Mouse (Mus musculus): ENCODE measurements around the gene Olfr214.
"Not testable (repeated sequence)": the region's sequence is repeated elsewhere in the genome, so short reads cannot be mapped to it uniquely, and the experiment has no call there.

Gene Olfr214

GRCm38 (mm10) chr6:116553935-116554334 is at the start of gene Olfr214:
TSS of gene Olfr214 (plus strand) at chr6:116554235.
- in situ Hi-C loops (cut with MboI; ENCODE audit: unreplicated experiment in 2 of 2), result loop anchor here in 1 of 2 experiments (25.0 kb wide), 1 partner anchor 267 kb away; no protein-coding TSS in a partner anchor

DNA sequence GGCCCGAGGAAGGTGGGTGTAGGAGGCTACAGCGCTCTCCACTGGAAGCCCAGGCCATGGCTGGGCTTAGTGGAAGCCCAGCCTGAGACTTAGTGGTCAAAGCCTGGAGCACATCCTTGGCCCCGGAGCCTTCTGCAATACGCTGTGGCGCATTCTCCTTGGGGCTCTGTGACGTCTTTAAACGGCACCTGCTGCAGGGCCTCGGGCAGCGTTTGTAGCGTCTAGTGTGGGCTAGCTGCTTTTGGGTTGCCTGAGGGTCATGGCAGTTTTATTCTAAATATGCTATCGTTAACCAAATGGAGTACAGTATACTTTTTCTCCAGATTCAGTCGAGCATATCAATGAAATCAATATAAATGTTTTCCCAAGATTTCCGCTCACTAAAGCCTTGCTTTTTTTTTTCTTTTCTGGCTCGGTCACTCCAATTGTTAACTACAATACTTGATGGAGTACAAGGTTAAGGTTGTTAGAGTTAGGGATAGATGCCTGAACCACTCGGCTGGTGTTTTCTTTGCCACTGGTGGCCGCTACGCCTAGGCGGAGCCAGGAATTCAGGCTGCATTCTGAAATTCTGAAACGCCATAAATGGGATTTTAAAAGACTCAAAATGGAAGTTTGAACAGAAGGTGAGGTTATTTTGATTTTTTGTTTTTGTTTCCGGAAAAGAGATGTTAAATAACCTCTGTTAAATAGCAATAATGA is 47.6 kb upstream of the Olfr214 start, which contains the start of gene Olfr212:
Gene Olfr212 (plus strand): TSS at position 215 of the 702 bp plus-strand sequence.
- in situ Hi-C loops (cut with MboI; ENCODE audit: unreplicated experiment in 2 of 2), result not testable (repeated sequence)

- in situ Hi-C loops (cut with MboI; ENCODE audit: unreplicated experiment in 2 of 2), result no loop called here
Observed at GRCm38 (mm10) chr6:116514832-116515231, 39.2 kb upstream of the Olfr214 start.

GRCm38 (mm10) chr6:116538156-116538555 is 15.9 kb upstream of the Olfr214 start, which contains the start of gene Olfr213:
TSS of gene Olfr213 (plus strand) at chr6:116538456.
- in situ Hi-C loops (cut with MboI; ENCODE audit: unreplicated experiment in 2 of 2), result no loop called here

DNA sequence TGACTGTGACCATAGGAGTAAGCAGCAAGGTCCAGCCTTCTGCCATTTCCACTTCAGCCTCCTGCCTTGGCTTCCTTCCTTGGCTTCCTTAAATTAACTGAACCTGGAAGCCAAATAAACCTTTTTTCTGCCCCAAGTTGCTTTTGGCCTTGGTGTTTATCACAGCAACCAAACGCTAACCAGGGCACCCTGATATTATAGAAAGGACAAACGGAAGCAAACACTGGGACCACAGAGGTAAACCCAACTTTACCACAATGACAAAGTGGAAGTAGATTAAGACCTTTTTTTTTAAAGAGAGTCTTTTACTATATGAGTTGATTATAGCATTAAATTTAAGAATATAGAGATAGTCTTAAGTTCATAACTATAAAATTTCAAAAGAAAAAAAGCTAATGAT is 11.5 kb upstream of the Olfr214 start:
- in situ Hi-C loops (cut with MboI; ENCODE audit: unreplicated experiment in 2 of 2), result no loop called here

DNA sequence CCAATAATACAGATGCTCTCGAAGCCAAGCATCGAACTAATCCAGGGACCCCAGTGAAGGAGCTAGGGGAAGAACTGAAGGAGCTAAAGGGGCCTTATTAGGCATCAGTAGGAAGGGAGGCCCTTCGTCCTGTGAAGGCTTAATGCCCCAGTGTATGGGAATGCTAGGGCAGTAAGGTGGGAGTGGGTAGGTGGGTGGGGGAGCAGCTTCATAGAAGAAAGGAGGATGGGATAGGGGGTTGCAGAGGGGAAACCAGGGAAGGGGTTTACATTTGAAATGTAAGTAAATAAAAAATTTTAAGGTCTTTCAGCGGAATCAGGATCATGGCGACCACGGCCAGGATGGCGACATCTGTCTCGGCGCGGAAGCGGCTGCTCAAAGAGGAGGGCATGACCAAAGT is 3.2 kb upstream of the Olfr214 start, which contains the start of gene Gm5580:
Gene Gm5580 (plus strand): TSS at position 301 of the 400 bp plus-strand sequence.
- in situ Hi-C loops (cut with MboI; ENCODE audit: unreplicated experiment in 2 of 2), result loop anchor here in 1 of 2 experiments (25.0 kb wide), 1 partner anchor 264 kb away; no protein-coding TSS in a partner anchor

DNA sequence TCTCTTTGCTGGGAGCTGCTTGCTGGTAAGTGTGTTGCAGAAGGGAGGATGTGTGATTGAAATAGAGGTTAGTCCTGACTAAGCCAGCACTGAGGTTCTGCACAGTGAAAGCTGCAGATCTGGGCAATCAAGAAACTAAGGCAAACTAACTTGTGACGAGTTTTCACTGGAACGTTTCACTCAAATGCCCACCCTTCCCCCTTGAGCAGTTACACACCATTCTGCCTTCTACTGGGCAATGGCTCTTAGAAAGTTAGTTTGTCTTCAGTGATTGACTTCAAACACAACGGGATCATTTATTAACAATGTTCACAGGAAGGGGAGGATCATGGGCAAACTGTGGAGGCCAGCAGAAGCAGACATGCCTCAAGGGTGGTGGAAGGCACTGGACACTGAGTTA is 917 bp downstream of the Olfr214 start:
- in situ Hi-C loops (cut with MboI; ENCODE audit: unreplicated experiment in 2 of 2), result loop anchor here in 1 of 2 experiments (25.0 kb wide), 1 partner anchor 268 kb away; no protein-coding TSS in a partner anchor

DNA sequence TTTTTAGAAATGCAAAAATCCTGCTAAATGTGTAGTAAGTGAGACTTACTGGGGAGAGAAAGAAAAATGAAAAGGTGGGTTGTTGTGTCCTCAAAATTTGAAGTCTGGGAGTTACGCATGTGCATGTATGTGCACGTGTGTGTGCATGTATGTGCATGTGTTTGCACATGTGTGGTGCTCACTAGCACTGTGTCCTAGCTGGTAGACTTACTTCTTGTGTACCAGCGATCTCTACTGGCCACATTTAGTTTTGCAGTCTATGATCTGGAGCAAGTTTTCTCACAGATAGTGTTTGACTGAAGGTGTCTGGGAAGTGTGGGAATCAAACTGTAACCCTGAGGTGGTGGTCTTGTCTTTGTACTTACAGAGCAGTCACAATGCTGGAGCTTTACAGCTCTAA is 15.8 kb downstream of the Olfr214 start:
- in situ Hi-C loops (cut with MboI; ENCODE audit: unreplicated experiment in 2 of 2), result loop anchor here (5.0 to 25.0 kb wide), 5 partner anchors 135 to 673 kb away; no protein-coding TSS in a partner anchor

DNA sequence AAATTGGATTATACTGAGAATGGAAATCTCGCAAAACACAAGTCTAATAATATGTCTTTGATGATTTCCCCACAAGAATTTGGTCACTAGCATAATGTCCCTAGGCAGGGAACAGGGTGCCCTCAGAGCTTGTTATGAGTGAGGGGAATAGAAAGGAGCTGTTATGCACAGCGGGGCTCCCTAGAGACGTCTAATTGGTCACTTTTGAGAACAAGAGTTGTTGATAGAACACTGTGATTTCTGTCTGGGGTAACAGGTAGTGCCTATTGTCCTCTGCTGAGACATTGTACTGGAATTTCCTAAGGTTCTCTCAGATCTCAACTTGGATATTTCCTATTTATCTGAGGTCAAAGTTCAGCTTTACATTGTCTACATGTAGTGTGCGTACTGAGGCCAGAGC is 30.1 kb downstream of the Olfr214 start, which contains the start of gene Olfr215:
Gene Olfr215 (minus strand): TSS at position 101 of the 400 bp plus-strand sequence.
- in situ Hi-C loops (cut with MboI; ENCODE audit: unreplicated experiment in 2 of 2), result no loop called here

DNA sequence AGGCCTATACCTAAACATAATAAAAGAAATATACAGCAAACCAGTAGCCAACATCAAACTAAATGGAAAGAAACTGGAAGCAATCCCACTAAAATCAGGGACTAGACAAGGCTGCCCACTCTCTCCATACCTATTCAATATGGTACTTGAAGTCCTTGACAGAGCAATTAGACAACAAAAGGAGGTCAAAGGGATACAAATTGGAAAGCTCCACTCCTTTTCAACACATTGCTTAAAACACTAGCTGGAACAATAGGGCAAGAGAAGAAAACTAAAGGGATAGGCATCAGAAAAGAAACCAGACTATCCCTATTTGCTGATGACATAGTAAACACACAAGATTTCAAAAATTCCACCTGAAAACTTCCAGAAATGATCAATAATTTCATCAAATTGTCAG is 46.9 kb downstream of the Olfr214 start:
- in situ Hi-C loops (cut with MboI; ENCODE audit: unreplicated experiment in 2 of 2), result loop anchor here (25.0 kb wide), 2 partner anchors 714 to 1039 kb away; no protein-coding TSS in a partner anchor

DNA sequence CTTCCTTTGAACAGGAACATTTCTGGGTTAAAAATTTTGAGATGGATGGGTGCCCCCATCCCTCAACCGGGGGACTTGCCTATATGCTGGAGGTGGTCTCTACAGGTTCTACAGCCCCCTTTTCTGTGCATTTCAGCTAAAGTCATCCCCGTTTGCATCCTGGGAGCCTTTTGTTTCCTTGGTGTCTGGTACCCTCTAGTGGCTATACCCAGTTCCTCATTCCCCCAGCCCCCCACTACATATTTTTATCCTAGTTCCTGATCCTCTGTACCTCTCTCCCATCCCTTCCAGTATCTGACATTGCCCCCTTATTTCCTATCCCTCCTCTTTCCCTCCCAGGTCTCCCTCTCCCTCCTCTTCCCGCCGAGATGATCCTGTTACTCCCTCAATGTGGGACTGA is 53.2 kb downstream of the Olfr214 start:
- in situ Hi-C loops (cut with MboI; ENCODE audit: unreplicated experiment in 2 of 2), result loop anchor here (25.0 kb wide), 2 partner anchors 720 to 1045 kb away; no protein-coding TSS in a partner anchor

Measured in v-Abl transformed pro-B cells (cell line).